Mouse (Mus musculus) midbrain, embryonic 12.5 days (tissue): Measurements from ENCODE around the gene Btbd6. TPM values are rescaled to one million over a fixed set of nuclear protein-coding genes. Genes with fewer than 3 reads are reported as not detected.

Experiments
- ATAC-seq: fragments of 200-750 bp; cut with Nextera tagmentation; 2 replicates; pipeline ENCODE4 v1.8.0; 2017; ENCODE audit warnings: low read depth, moderate TSS enrichment, moderate library complexity; ENCODE audit not compliant: low FRiP score
- H3K27ac ChIP-seq: fragments of 300-500 bp; sonication (generic); replicated peaks from 2 replicates; pipeline ENCODE4 v1.5.1; 2016; ENCODE audit warnings: mild to moderate bottlenecking
- H3K27me3 ChIP-seq: fragments of 300-500 bp; sonication (generic); 2 replicates; pipeline ENCODE4 v1.6.1; 2016; ENCODE audit warnings: mild to moderate bottlenecking
- H3K36me3 ChIP-seq: fragments of 300-500 bp; sonication (generic); 2 replicates; pipeline ENCODE4 v1.6.1; 2016
- H3K4me1 ChIP-seq: fragments of 300-500 bp; sonication (generic); 2 replicates; pipeline ENCODE4 v1.6.1; 2016
- H3K4me2 ChIP-seq: fragments of 300-500 bp; sonication (generic); replicated peaks from 2 replicates; pipeline ENCODE4 v1.6.1; 2016; ENCODE audit warnings: mild to moderate bottlenecking, moderate library complexity
- H3K4me3 ChIP-seq: fragments of 300-500 bp; sonication (generic); 2 replicates; pipeline ENCODE4 v1.5.1; 2016; ENCODE audit warnings: mild to moderate bottlenecking
- H3K9ac ChIP-seq: fragments of 300-500 bp; sonication (generic); replicated peaks from 2 replicates; pipeline ENCODE4 v1.6.1; 2016; ENCODE audit warnings: mild to moderate bottlenecking, moderate library complexity
- H3K9me3 ChIP-seq: fragments of 300-500 bp; sonication (generic); 2 replicates; pipeline ENCODE4 v1.6.1; 2016; ENCODE audit warnings: mild to moderate bottlenecking
- WGBS: fragments of 180-500 bp; shearing (Covaris S2); methylation state at CpG from one replicate; pipeline ENCODE4 v1.1.7; 2016; 5-methylcytosine and 5-hydroxymethylcytosine counted together
- polyA plus RNA-seq: library from polyadenylated mRNA; unstranded; fragments of >200 nt; fragmentation: Nextera tagmentation; extraction: Ambion mirVana; gene quantifications from 2 replicates; pipeline ENCODE4 v1.2.1, GENCODE M21; 2016

Btbd6 gene
- polyA plus RNA-seq, 1 experiment from 2014 or later: 28.6 TPM

- Histone ChIP-seq H3K9me3 (no peaks in the 10 kb centered on the region), H3K36me3 (no peaks in the 10 kb centered on the region), H3K9ac (peak overlapping the region; percentile 95), H3K4me1 (peaks cover 39% of the 10 kb centered on the region), H3K27ac (peak overlapping the region; percentile 78), H3K4me2 (peak overlapping the region; percentile 88), H3K27me3 (no peaks in the 10 kb centered on the region), H3K4me3 (peak overlapping the region; percentile 93)
- ATAC-seq: peak; percentile 20; the same call in 1 of the 2 replicates
- WGBS: 1% methylated on average over 59 of the region's 64 CpGs
Observed at GRCm38 (mm10) chr12:113014561-113015556, 38.6 kb downstream of the Btbd6 start.

- Histone ChIP-seq H3K4me2 (peak overlapping the region; percentile 88), H3K9me3 (no peaks in the 10 kb centered on the region), H3K36me3 (peaks cover 5% of the 10 kb centered on the region; the same call in 1 of the 2 replicates), H3K4me3 (peak overlapping the region; percentile 93), H3K4me1 (peaks cover 39% of the 10 kb centered on the region), H3K9ac (peak overlapping the region; percentile 95; the same call in 1 of the 2 replicates), H3K27ac (no peak overlapping the region), H3K27me3 (no peaks in the 10 kb centered on the region)
- 75% methylated on average over 4 of the region's 4 CpGs for WGBS
- ATAC-seq: no peak
Observed at GRCm38 (mm10) chr12:113015956-113016355, 39.7 kb downstream of the Btbd6 start.

- WGBS: 78% methylated on average over 8 of the region's 8 CpGs
- H3K9ac ChIP-seq: peak overlapping the region; percentile 34; the same call in 1 of the 2 replicates
- H3K4me2 ChIP-seq: 0 out of 2 replicates have a peak overlapping the region, but pooled peaks have one; percentile 17
- no peaks in the 10 kb centered on the region for H3K27me3 ChIP-seq
- no peak overlapping the region for H3K27ac ChIP-seq
- H3K9me3 ChIP-seq: no peaks in the 10 kb centered on the region
- ATAC-seq: no peak
- peaks cover 39% of the 10 kb centered on the region for H3K4me1 ChIP-seq
- no peak overlapping the region for H3K4me3 ChIP-seq
- peaks cover 7% of the 10 kb centered on the region; the same call in 1 of the 2 replicates for H3K36me3 ChIP-seq
Observed at GRCm38 (mm10) chr12:113016976-113017375, 40.7 kb downstream of the Btbd6 start.

- Histone ChIP-seq H3K27me3 (no peaks in the 10 kb centered on the region), H3K4me2 (no peak overlapping the region), H3K4me3 (no peak overlapping the region), H3K9me3 (no peaks in the 10 kb centered on the region), H3K9ac (no peak overlapping the region), H3K4me1 (peaks cover 39% of the 10 kb centered on the region), H3K36me3 (peaks cover 7% of the 10 kb centered on the region; the same call in 1 of the 2 replicates), H3K27ac (no peak overlapping the region)
- 81% methylated on average over 9 of the region's 9 CpGs for WGBS
- no peak for ATAC-seq
Observed at GRCm38 (mm10) chr12:113017429-113017984, 41.2 kb downstream of the Btbd6 start.

- Histone ChIP-seq H3K4me2 (no peak overlapping the region), H3K4me3 (no peak overlapping the region), H3K27me3 (no peaks in the 10 kb centered on the region), H3K9ac (no peak overlapping the region), H3K4me1 (peaks cover 27% of the 10 kb centered on the region), H3K36me3 (peaks cover 7% of the 10 kb centered on the region; the same call in 1 of the 2 replicates), H3K9me3 (no peaks in the 10 kb centered on the region), H3K27ac (no peak overlapping the region)
- no peak for ATAC-seq
- 96% methylated on average over 4 of the region's 4 CpGs for WGBS
Observed at GRCm38 (mm10) chr12:113018763-113019162, 42.5 kb downstream of the Btbd6 start.

- no peak overlapping the region for H3K4me3 ChIP-seq
- no peak overlapping the region for H3K9ac ChIP-seq
- H3K4me1 ChIP-seq: peaks cover 12% of the 10 kb centered on the region
- no peak overlapping the region for H3K4me2 ChIP-seq
- H3K27me3 ChIP-seq: no peaks in the 10 kb centered on the region
- no peak overlapping the region for H3K27ac ChIP-seq
- no peaks in the 10 kb centered on the region for H3K9me3 ChIP-seq
- ATAC-seq: no peak
- peaks cover 15% of the 10 kb centered on the region for H3K36me3 ChIP-seq
Observed at GRCm38 (mm10) chr12:113021488-113021887, 45.2 kb downstream of the Btbd6 start.

GRCm38 (mm10) chr12:113023082-113023481 lies 46.8 kb downstream of the Btbd6 start:
- no peaks in the 10 kb centered on the region for H3K9me3 ChIP-seq
- no peak overlapping the region for H3K4me3 ChIP-seq
- ATAC-seq: no peak
- H3K36me3 ChIP-seq: peaks cover 18% of the 10 kb centered on the region
- no peaks in the 10 kb centered on the region for H3K27me3 ChIP-seq
- no peak overlapping the region for H3K27ac ChIP-seq
- H3K4me2 ChIP-seq: no peak overlapping the region
- H3K4me1 ChIP-seq: peaks cover 6% of the 10 kb centered on the region
- H3K9ac ChIP-seq: no peak overlapping the region
- 88% methylated on average over 4 of the region's 4 CpGs for WGBS

- no peaks in the 10 kb centered on the region for H3K27me3 ChIP-seq
- WGBS: 100% methylated on average over 1 of the region's 1 CpGs
- no peak for ATAC-seq
- no peaks in the 10 kb centered on the region for H3K9me3 ChIP-seq
- peaks cover 20% of the 10 kb centered on the region for H3K4me1 ChIP-seq
- H3K4me2 ChIP-seq: no peak overlapping the region
- H3K9ac ChIP-seq: no peak overlapping the region
- peaks cover 11% of the 10 kb centered on the region; the same call in 1 of the 2 replicates for H3K36me3 ChIP-seq
- no peak overlapping the region for H3K27ac ChIP-seq
- no peak overlapping the region for H3K4me3 ChIP-seq
Observed at GRCm38 (mm10) chr12:113026557-113026956, 50.3 kb downstream of the Btbd6 start.

GRCm38 (mm10) chr12:113027495-113027894 lies 51.2 kb downstream of the Btbd6 start:
- peaks cover 29% of the 10 kb centered on the region for H3K4me1 ChIP-seq
- 86% methylated on average over 2 of the region's 2 CpGs for WGBS

GRCm38 (mm10) chr12:113028067-113028466 lies 51.8 kb downstream of the Btbd6 start:
- H3K9ac ChIP-seq: no peak overlapping the region
- no peaks in the 10 kb centered on the region for H3K27me3 ChIP-seq
- peaks cover 11% of the 10 kb centered on the region; the same call in 1 of the 2 replicates for H3K36me3 ChIP-seq
- H3K27ac ChIP-seq: peak overlapping the region; percentile 69
- 54% methylated on average over 5 of the region's 5 CpGs for whole genome bisulfite sequencing
- H3K9me3 ChIP-seq: no peaks in the 10 kb centered on the region
- H3K4me3 ChIP-seq: no peak overlapping the region
- ATAC-seq: peak; percentile 73
- no peak overlapping the region for H3K4me2 ChIP-seq
- peaks cover 34% of the 10 kb centered on the region for H3K4me1 ChIP-seq

More at GRCm38 (mm10) chr12:113027495-113027894, 51.2 kb downstream of the Btbd6 start:
- H3K9me3 ChIP-seq: no peaks in the 10 kb centered on the region
- peak overlapping the region; percentile 69 for H3K27ac ChIP-seq
- H3K9ac ChIP-seq: no peak overlapping the region
- H3K4me2 ChIP-seq: no peak overlapping the region
- ATAC-seq: no peak
- H3K27me3 ChIP-seq: no peaks in the 10 kb centered on the region
- H3K4me3 ChIP-seq: no peak overlapping the region
- H3K36me3 ChIP-seq: peaks cover 11% of the 10 kb centered on the region; the same call in 1 of the 2 replicates
